Mouse (Mus musculus) small intestine, adult 10 weeks (tissue): ENCODE results near the gene Olfr320. TPM values are rescaled to one million over a fixed set of nuclear protein-coding genes. Genes with fewer than 3 reads are reported as not detected.

Experiments
- polyA plus RNA-seq: library from polyadenylated mRNA; stranded (reverse); fragments of 350-450 nt; fragmentation: Illumina TruSeq; extraction: RNeasy Lipid Tissue Mini Kit (QIAGEN cat#74804); gene quantifications from one replicate; pipeline ENCODE4 v1.2.3, GENCODE M21; 2014; ENCODE audit warnings: low replicate concordance

Olfr320 gene
- polyA plus RNA-seq = not detected

GRCm38 (mm10) chr11:58680799-58681198 lies at the start of gene Olfr320:
Gene Olfr320 (plus strand): TSS chr11:58681099.

GRCm38 (mm10) chr11:58640272-58640867 lies 40.5 kb upstream of the Olfr320 start, which contains the start of gene Trim58:
Gene Trim58 (plus strand): TSS chr11:58640465.

GRCm38 (mm10) chr11:58658596-58658995 lies 22.3 kb upstream of the Olfr320 start, which contains the start of gene Olfr322:
Gene Olfr322 (plus strand): TSS chr11:58658782.

GRCm38 (mm10) chr11:58698862-58699261 lies 18.0 kb downstream of the Olfr320 start, which contains the start of gene Olfr319:
Gene Olfr319 (plus strand): TSS chr11:58699162.

GRCm38 (mm10) chr11:58723914-58724313 lies 43.0 kb downstream of the Olfr320 start, which contains the start of gene Olfr318:
Gene Olfr318 (minus strand): TSS chr11:58724014.

Other genes with a start within 250 kb of the Olfr320 start
- gene Gm12253, start 248.5 kb upstream of the Olfr320 start, polyA plus RNA-seq = not detected
- not detected for gene Lypd9, start 228.2 kb upstream of the Olfr320 start, polyA plus RNA-seq
- gene Olfr30, start 218.8 kb upstream of the Olfr320 start, polyA plus RNA-seq = not detected
- not detected for gene Olfr332, start 188.5 kb upstream of the Olfr320 start, polyA plus RNA-seq
- gene Olfr331, start 178.5 kb upstream of the Olfr320 start, polyA plus RNA-seq = not detected
- not detected for gene Olfr330, start 146.3 kb upstream of the Olfr320 start, polyA plus RNA-seq
- gene Olfr329-ps, start 134.7 kb upstream of the Olfr320 start, polyA plus RNA-seq = not detected
- gene Olfr328, start 125.5 kb upstream of the Olfr320 start, polyA plus RNA-seq = not detected
- gene Olfr224, start 110.5 kb upstream of the Olfr320 start, polyA plus RNA-seq = not detected
- not detected for gene Olfr325, start 103.4 kb upstream of the Olfr320 start, polyA plus RNA-seq
- gene Olfr324, start 86.0 kb upstream of the Olfr320 start, polyA plus RNA-seq = not detected
- gene 2210407C18Rik, start 65.0 kb upstream of the Olfr320 start, polyA plus RNA-seq = 1,849 TPM
- not detected for gene Olfr323, start 50.6 kb upstream of the Olfr320 start, polyA plus RNA-seq
- not detected for gene Trim58, start 40.6 kb upstream of the Olfr320 start, polyA plus RNA-seq
- not detected for gene Olfr322, start 22.3 kb upstream of the Olfr320 start, polyA plus RNA-seq
- gene Olfr319, start 18.1 kb downstream of the Olfr320 start, polyA plus RNA-seq = not detected
- not detected for gene Olfr318, start 42.9 kb downstream of the Olfr320 start, polyA plus RNA-seq
- not detected for gene Olfr317, start 58.1 kb downstream of the Olfr320 start, polyA plus RNA-seq
- not detected for gene Olfr316, start 71.6 kb downstream of the Olfr320 start, polyA plus RNA-seq
- gene Olfr315, start 92.1 kb downstream of the Olfr320 start, polyA plus RNA-seq = not detected
- gene Olfr314, start 101.9 kb downstream of the Olfr320 start, polyA plus RNA-seq = not detected
- 3.0 TPM for gene Fam183b, start 120.9 kb downstream of the Olfr320 start, polyA plus RNA-seq
- gene Olfr313, start 133.9 kb downstream of the Olfr320 start, polyA plus RNA-seq = not detected
- not detected for gene Olfr312, start 148.1 kb downstream of the Olfr320 start, polyA plus RNA-seq
- gene Olfr311, start 158.2 kb downstream of the Olfr320 start, polyA plus RNA-seq = not detected
- gene Gm12258, start 166.1 kb downstream of the Olfr320 start, polyA plus RNA-seq = 7.5 TPM
- gene 2810021J22Rik, start 186.1 kb downstream of the Olfr320 start, polyA plus RNA-seq = 7.6 TPM
- 1.9 TPM for gene Zfp39, start 223.1 kb downstream of the Olfr320 start, polyA plus RNA-seq
- not detected for gene Btnl10, start 236.8 kb downstream of the Olfr320 start, polyA plus RNA-seq